Mouse (Mus musculus) liver, adult 2 months (tissue): ENCODE measurements around the gene Gm13420. TPM values are rescaled to one million over a fixed set of nuclear protein-coding genes. Genes with fewer than 3 reads are reported as not detected.

ENCODE experiments used
- DNase-seq: peaks from one replicate; pipeline ENCODE4 v3.0.0-alpha.2; 2011; ENCODE audit warnings: low read depth, low spot score; ENCODE audit errors: extremely low read depth
- H3K27ac ChIP-seq: fragments of 200-500 bp; replicated peaks from 2 replicates; pipeline ENCODE4 v1.5.1; 2012; ENCODE audit warnings: low read depth, mild to moderate bottlenecking, control low read depth, inconsistent platforms, low read length; ENCODE audit not compliant: insufficient read depth
- H3K27me3 ChIP-seq: fragments of 200-500 bp; 2 replicates; pipeline ENCODE4 v1.6.1; 2012; ENCODE audit warnings: mild to moderate bottlenecking, moderate library complexity, low read length, inconsistent platforms; ENCODE audit not compliant: control insufficient read depth, insufficient read depth
- H3K36me3 ChIP-seq: fragments of 200-500 bp; 2 replicates; pipeline ENCODE4 v1.6.1; 2012; ENCODE audit warnings: low read length, inconsistent platforms; ENCODE audit not compliant: control insufficient read depth, insufficient read depth
- H3K4me1 ChIP-seq: fragments of 200-500 bp; 2 replicates; pipeline ENCODE4 v1.6.1; 2011; ENCODE audit warnings: low read length; ENCODE audit not compliant: control insufficient read depth, insufficient read depth
- H3K4me3 ChIP-seq: fragments of 200-500 bp; 2 replicates; pipeline ENCODE4 v1.5.1; 2011; ENCODE audit warnings: low read depth, mild to moderate bottlenecking, control low read depth, low read length, moderate library complexity; ENCODE audit not compliant: insufficient read depth
- H3K79me2 ChIP-seq: fragments of 200-500 bp; 2 replicates; pipeline ENCODE4 v1.6.1; 2012; ENCODE audit warnings: inconsistent platforms, mild to moderate bottlenecking, low read length, moderate library complexity; ENCODE audit not compliant: control insufficient read depth, insufficient read depth
- H3K9ac ChIP-seq: fragments of 200-500 bp; 2 replicates; pipeline ENCODE4 v1.6.1; 2012; ENCODE audit warnings: low read depth, mild to moderate bottlenecking, control low read depth, inconsistent platforms, low read length
- CTCF ChIP-seq: fragments of 200-500 bp; IDR thresholded peaks from 2 replicates; pipeline ENCODE4 v1.5.1; 2011; ENCODE audit warnings: low read depth, low read length, control low read depth
- POLR2A ChIP-seq: fragments of 200-500 bp; IDR thresholded peaks from 2 replicates; pipeline ENCODE4 v1.6.1; 2011; ENCODE audit warnings: low read length, control low read depth; ENCODE audit not compliant: insufficient read depth; ENCODE audit errors: extremely low read depth
- WGBS: fragments of 180-500 bp; shearing (Covaris S2); methylation state at CpG from one replicate; pipeline ENCODE4 v1.1.7; 2018; 5-methylcytosine and 5-hydroxymethylcytosine counted together
- polyA plus RNA-seq: library from polyadenylated mRNA; depleted of rRNA; stranded (reverse); fragments of >200 nt; gene quantifications from 2 replicates; pipeline ENCODE4 v1.2.3, GENCODE M21; 2012
- total RNA-seq: library from RNA; depleted of rRNA; stranded (reverse); fragments of >200 nt; gene quantifications from 2 replicates; pipeline ENCODE4 v1.2.3, GENCODE M21; 2014

Gm13420 gene
- total and polyA plus RNA-seq, 2 experiments = 0.18 to 0.86 TPM

- no peak for DNase-seq
- Histone ChIP-seq H3K27me3 (no peaks in the 10 kb centered on the region), H3K79me2 (no peaks in the 10 kb centered on the region), H3K4me3 (no peak overlapping the region), H3K27ac (no peak overlapping the region), H3K36me3 (no peaks in the 10 kb centered on the region), H3K4me1 (peaks cover 19% of the 10 kb centered on the region), H3K9ac (no peak overlapping the region)
- TF ChIP-seq CTCF (no peak), POLR2A (no peak)
- 95% methylated on average over 6 of the region's 6 CpGs for WGBS
Measured at GRCm38 (mm10) chr2:29741207-29741606, 10.3 kb downstream of the Gm13420 start.

- Histone ChIP-seq H3K27ac (no peak overlapping the region), H3K27me3 (no peaks in the 10 kb centered on the region), H3K79me2 (no peaks in the 10 kb centered on the region), H3K4me3 (no peak overlapping the region), H3K9ac (no peak overlapping the region), H3K36me3 (no peaks in the 10 kb centered on the region), H3K4me1 (peaks cover 27% of the 10 kb centered on the region)
- TF ChIP-seq CTCF = no peak
- no peak for TF ChIP-seq POLR2A
- DNase-seq = peak; percentile 35
- 81% methylated on average over 5 of the region's 5 CpGs for WGBS
Measured at GRCm38 (mm10) chr2:29739368-29739767, 12.1 kb downstream of the Gm13420 start.

- TF ChIP-seq CTCF (no peak), POLR2A (no peak)
- Histone ChIP-seq H3K9ac (no peak overlapping the region), H3K4me1 (peaks cover 27% of the 10 kb centered on the region), H3K27me3 (no peaks in the 10 kb centered on the region), H3K36me3 (no peaks in the 10 kb centered on the region), H3K79me2 (no peaks in the 10 kb centered on the region), H3K27ac (no peak overlapping the region), H3K4me3 (no peak overlapping the region)
- DNase-seq = no peak
- 92% methylated on average over 4 of the region's 4 CpGs for WGBS
Measured at GRCm38 (mm10) chr2:29738799-29739198, 12.7 kb downstream of the Gm13420 start.

- Histone ChIP-seq H3K79me2 (no peaks in the 10 kb centered on the region), H3K4me3 (no peak overlapping the region), H3K4me1 (peaks cover 27% of the 10 kb centered on the region), H3K27ac (peak overlapping the region; percentile 80), H3K9ac (no peak overlapping the region), H3K36me3 (no peaks in the 10 kb centered on the region), H3K27me3 (no peaks in the 10 kb centered on the region)
- peak; percentile 93 for DNase-seq
- peak; percentile 18; the same call in 1 of the 2 replicates for TF ChIP-seq POLR2A
- TF ChIP-seq CTCF = 0 out of 2 replicates have a peak, but pooled peaks have one; percentile 0
- WGBS = 22% methylated on average over 12 of the region's 12 CpGs
Measured at GRCm38 (mm10) chr2:29737209-29737925, 14.1 kb downstream of the Gm13420 start.

GRCm38 (mm10) chr2:29735708-29736107, 15.8 kb downstream of the Gm13420 start:
- H3K9ac ChIP-seq = no peak overlapping the region
- H3K4me3 ChIP-seq = no peak overlapping the region
- H3K79me2 ChIP-seq = no peaks in the 10 kb centered on the region
- DNase-seq = no peak
- peaks cover 29% of the 10 kb centered on the region for H3K4me1 ChIP-seq
- H3K27me3 ChIP-seq = no peaks in the 10 kb centered on the region
- H3K27ac ChIP-seq = no peak overlapping the region
- TF ChIP-seq POLR2A (no peak), CTCF (no peak)
- WGBS = 88% methylated on average over 12 of the region's 12 CpGs
- H3K36me3 ChIP-seq = no peaks in the 10 kb centered on the region

- WGBS = 94% methylated on average over 5 of the region's 5 CpGs
- H3K27ac ChIP-seq = no peak overlapping the region
- no peaks in the 10 kb centered on the region for H3K27me3 ChIP-seq
- TF ChIP-seq POLR2A = no peak
- no peak overlapping the region for H3K9ac ChIP-seq
- no peak for DNase-seq
- H3K4me3 ChIP-seq = no peak overlapping the region
- peaks cover 27% of the 10 kb centered on the region for H3K4me1 ChIP-seq
- H3K36me3 ChIP-seq = no peaks in the 10 kb centered on the region
- H3K79me2 ChIP-seq = no peaks in the 10 kb centered on the region
Measured at GRCm38 (mm10) chr2:29733348-29733747, 18.1 kb downstream of the Gm13420 start.
